Mouse (Mus musculus) MEL (cell line): ENCODE measurements around the gene Scg5. TPM values are rescaled to one million over a fixed set of nuclear protein-coding genes. Genes with fewer than 3 reads are reported as not detected.

Experiments
- DNase-seq: peaks from one replicate; pipeline ENCODE4 v3.0.0; 2011; ENCODE audit warnings: low read depth, low spot score
- H3K27ac ChIP-seq: 2 replicates; pipeline ENCODE4 v1.5.1; 2012; ENCODE audit warnings: low read depth, mild to moderate bottlenecking, control low read depth, low read length, moderate library complexity; ENCODE audit not compliant: control insufficient read depth
- H3K27me3 ChIP-seq, 2 experiments: fragments of 150-350 bp in 1 of 2; sonication (generic) in 1 of 2; 2 replicates each; pipeline ENCODE4 v1.6.1; 2012; ENCODE audit warnings: low read length in 2 of 2, mild to moderate bottlenecking in 2 of 2, improper control_type of control experiment in 1 of 2, moderate library complexity in 1 of 2; ENCODE audit not compliant: insufficient read depth in 2 of 2, control insufficient read depth in 1 of 2
- H3K36me3 ChIP-seq, 2 experiments: 2 replicates each; pipeline ENCODE4 v1.6.1; 2012 to 2014; ENCODE audit warnings: low read length in 2 of 2, improper control_type of control experiment in 1 of 2, inconsistent platforms in 1 of 2, mild to moderate bottlenecking in 1 of 2; ENCODE audit not compliant: insufficient read depth in 2 of 2, control insufficient read depth in 1 of 2
- H3K4me1 ChIP-seq, 2 experiments: fragments of 150-350 bp in 1 of 2; sonication (generic) in 1 of 2; 2 replicates each; pipeline ENCODE4 v1.6.1; 2012; ENCODE audit warnings: low read length in 2 of 2, improper control_type of control experiment in 1 of 2, mild to moderate bottlenecking in 1 of 2; ENCODE audit not compliant: insufficient read depth in 2 of 2, control insufficient read depth in 1 of 2
- H3K4me3 ChIP-seq, 2 experiments: fragments of 150-350 bp in 1 of 2; sonication (generic) in 1 of 2; 2 replicates each; pipeline ENCODE4 v1.5.1; 2012; ENCODE audit warnings: low read depth in 2 of 2, low read length in 2 of 2, mild to moderate bottlenecking in 2 of 2, moderate library complexity in 2 of 2, control low read depth in 1 of 2, improper control_type of control experiment in 1 of 2; ENCODE audit not compliant: control insufficient read depth in 1 of 2, insufficient read depth in 1 of 2
- H3K79me2 ChIP-seq: 2 replicates; pipeline ENCODE4 v1.6.1; 2012; ENCODE audit warnings: mild to moderate bottlenecking, low read length, moderate library complexity; ENCODE audit not compliant: control insufficient read depth, poor library complexity, insufficient read depth
- H3K9ac ChIP-seq: 2 replicates; pipeline ENCODE4 v1.6.1; 2012; ENCODE audit warnings: low read depth, mild to moderate bottlenecking, control low read depth, low read length, moderate library complexity; ENCODE audit not compliant: control insufficient read depth, poor library complexity, severe bottlenecking
- H3K9me3 ChIP-seq: fragments of 150-350 bp; sonication (generic); replicated peaks from 2 replicates; pipeline ENCODE4 v1.6.1; 2012; ENCODE audit warnings: mild to moderate bottlenecking, low read length, improper control_type of control experiment, moderate library complexity; ENCODE audit not compliant: insufficient read depth
- CHD1 ChIP-seq: IDR thresholded peaks from 2 replicates; pipeline ENCODE4 v1.6.1; 2012; ENCODE audit warnings: low read depth, mild to moderate bottlenecking, inconsistent platforms, low read length, improper control_type of control experiment
- CTCF ChIP-seq, 3 experiments: IDR thresholded peaks in 2 of 3; conservative IDR thresholded peaks in 1 of 3; 2 replicates each; pipeline ENCODE4 v1.5.1; 2011 to 2012; ENCODE audit warnings: low read length in 3 of 3, low read depth in 2 of 3, mild to moderate bottlenecking in 2 of 3, improper control_type of control experiment in 1 of 3, inconsistent platforms in 1 of 3, mixed read lengths in 1 of 3, moderate library complexity in 1 of 3; ENCODE audit not compliant: control insufficient read depth in 1 of 3, insufficient read depth in 1 of 3, poor library complexity in 1 of 3, severe bottlenecking in 1 of 3
- EP300 ChIP-seq, 2 experiments: IDR thresholded peaks; 2 replicates each; pipeline ENCODE4 v1.6.1; 2011; ENCODE audit warnings: improper control_type of control experiment in 2 of 2, low read length in 2 of 2, low read depth in 1 of 2, mild to moderate bottlenecking in 1 of 2
- ETS1 ChIP-seq: IDR thresholded peaks from 2 replicates; pipeline ENCODE4 v1.6.1; 2012; ENCODE audit warnings: low read depth, mild to moderate bottlenecking, inconsistent platforms, low read length, improper control_type of control experiment, moderate library complexity
- GATA1 ChIP-seq: IDR thresholded peaks from 2 replicates; pipeline ENCODE4 v1.6.1; 2011; ENCODE audit warnings: low read depth, low read length, improper control_type of control experiment
- MAZ ChIP-seq: IDR thresholded peaks from 2 replicates; pipeline ENCODE4 v1.6.1; 2012; ENCODE audit warnings: low read depth, mild to moderate bottlenecking, inconsistent platforms, low read length, improper control_type of control experiment
- POLR2A ChIP-seq, 2 experiments: IDR thresholded peaks; 2 replicates each; pipeline ENCODE4 v1.6.1; 2011 to 2012; ENCODE audit warnings: low read length in 2 of 2, mild to moderate bottlenecking in 2 of 2, control low read depth in 1 of 2, improper control_type of control experiment in 1 of 2, low read depth in 1 of 2, moderate library complexity in 1 of 2; ENCODE audit not compliant: control insufficient read depth in 1 of 2, insufficient read depth in 1 of 2, poor library complexity in 1 of 2
- POLR2AphosphoS2 ChIP-seq: IDR thresholded peaks from 2 replicates; pipeline ENCODE4 v1.6.1; 2011; ENCODE audit warnings: low read length, improper control_type of control experiment
- POLR2AphosphoS5 ChIP-seq: IDR thresholded peaks from 2 replicates; pipeline ENCODE4 v1.6.1; 2012; ENCODE audit warnings: low read depth, borderline replicate concordance, mild to moderate bottlenecking, inconsistent platforms, low read length, moderate library complexity, mixed read lengths
- RAD21 ChIP-seq: IDR thresholded peaks from 2 replicates; pipeline ENCODE4 v1.6.1; 2011; ENCODE audit warnings: mild to moderate bottlenecking, low read depth, low read length, improper control_type of control experiment
- RCOR1 ChIP-seq: IDR thresholded peaks from 2 replicates; pipeline ENCODE4 v1.6.1; 2012; ENCODE audit warnings: low read depth, mild to moderate bottlenecking, inconsistent platforms, low read length, improper control_type of control experiment
- SMC3 ChIP-seq: IDR thresholded peaks from 2 replicates; pipeline ENCODE4 v1.6.1; 2011; ENCODE audit warnings: low read depth, low read length, improper control_type of control experiment
- TAL1 ChIP-seq: IDR thresholded peaks from 2 replicates; pipeline ENCODE4 v1.6.1; 2012; ENCODE audit warnings: mild to moderate bottlenecking, inconsistent platforms, low read length, moderate library complexity, mixed read lengths
- TBP ChIP-seq: IDR thresholded peaks from 2 replicates; pipeline ENCODE4 v1.8.0; 2011; ENCODE audit warnings: low read depth, low read length, improper control_type of control experiment
- TCF12 ChIP-seq: IDR thresholded peaks from 2 replicates; pipeline ENCODE4 v1.6.1; 2014; ENCODE audit warnings: low read depth, mild to moderate bottlenecking, inconsistent platforms, low read length, improper control_type of control experiment, moderate library complexity
- UBTF ChIP-seq: IDR thresholded peaks from 2 replicates; pipeline ENCODE4 v1.6.1; 2012; ENCODE audit warnings: low read depth, mild to moderate bottlenecking, inconsistent platforms, low read length, improper control_type of control experiment, moderate library complexity, borderline replicate concordance; ENCODE audit not compliant: insufficient read depth
- ZC3H11A ChIP-seq: IDR thresholded peaks from 2 replicates; pipeline ENCODE4 v1.6.1; 2012; ENCODE audit warnings: low read depth, mild to moderate bottlenecking, inconsistent platforms, low read length, improper control_type of control experiment
- polyA plus RNA-seq, 2 experiments: library from polyadenylated mRNA; stranded (reverse) in 1 of 2; unstranded in 1 of 2; fragments of >175 nt in 1 of 2; fragments of >200 nt in 1 of 2; gene quantifications; 2 replicates each; pipeline versions ENCODE4 v1.2.1 to v1.2.4; 2012; ENCODE audit warnings: low replicate concordance in 2 of 2, low read depth in 1 of 2; ENCODE audit not compliant: insufficient read length in 2 of 2, insufficient read depth in 1 of 2, missing spikeins in 1 of 2
- total RNA-seq: library from RNA; depleted of rRNA; stranded (reverse); fragments of 300-350 nt; gene quantifications from 2 replicates; pipeline ENCODE4 v1.2.3, GENCODE M21; 2012

Scg5 gene
- total and polyA plus RNA-seq, 3 experiments, result 0.17 to 0.31 TPM; not detected in 1

DNA sequence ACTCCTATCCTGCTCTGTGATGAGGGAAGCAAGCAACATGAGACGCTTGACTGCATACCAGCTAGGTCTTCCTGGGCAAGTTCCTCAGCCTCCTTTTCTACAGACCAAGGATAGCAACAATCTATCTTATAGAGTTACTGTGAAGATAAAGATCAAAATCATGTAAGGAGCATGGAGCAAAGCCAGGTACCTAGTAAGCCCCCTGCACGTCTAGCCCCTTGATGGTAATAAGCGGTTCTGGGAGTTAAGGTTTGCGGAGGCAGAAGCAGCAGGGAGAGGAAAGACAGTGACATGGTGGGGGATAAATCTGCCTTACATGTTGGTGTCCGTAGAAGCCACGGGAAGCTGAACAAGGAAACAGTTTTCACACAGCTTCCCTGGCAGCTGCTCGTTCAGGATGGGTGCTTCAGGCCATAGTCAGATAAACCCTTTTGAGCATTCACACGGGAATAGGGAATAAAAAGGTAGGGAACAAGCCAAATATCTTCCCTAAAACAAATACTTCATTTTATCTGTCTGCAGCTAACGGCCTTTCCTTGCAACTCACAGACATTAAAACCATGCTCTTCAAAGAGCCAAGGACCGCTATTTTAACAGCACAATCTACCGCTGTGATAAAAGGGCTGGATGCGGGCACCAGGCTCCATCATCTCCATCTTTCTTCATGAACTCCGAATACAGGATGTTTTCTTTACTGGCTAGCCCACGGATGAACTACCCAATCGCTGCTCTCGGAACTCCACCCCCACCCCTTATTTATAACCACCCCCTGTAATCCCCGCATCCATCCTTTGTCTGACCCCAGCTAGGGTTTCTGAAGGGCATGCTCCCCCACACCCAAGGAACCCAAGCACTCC lies 607 bp downstream of the Scg5 start:
- no peak for DNase-seq
- peaks cover 0 to 6% of the 10 kb centered on the region in 2 experiments; a peak in 3 of 4 replicates for H3K4me1 ChIP-seq
- no peaks in the 10 kb centered on the region for H3K79me2 ChIP-seq
- H3K9ac ChIP-seq, result no peak overlapping the region
- no peak overlapping the region for H3K27ac ChIP-seq
- H3K4me3 ChIP-seq, result no peak overlapping the region
- H3K9me3 ChIP-seq, result no peaks in the 10 kb centered on the region
- no peaks in the 10 kb centered on the region for H3K27me3 ChIP-seq
- TF ChIP-seq POLR2AphosphoS2 (0 out of 2 replicates have a peak, but pooled peaks have one; percentile 17), UBTF (no peak)
- peaks cover 2 to 3% of the 10 kb centered on the region in 2 experiments; a peak in 2 of 4 replicates for H3K36me3 ChIP-seq

GRCm38 (mm10) chr2:113823909-113824308 lies 5.0 kb downstream of the Scg5 start:
- no peaks in the 10 kb centered on the region for H3K9me3 ChIP-seq
- H3K27me3 ChIP-seq, result no peaks in the 10 kb centered on the region
- H3K36me3 ChIP-seq, result peaks cover 0 to 3% of the 10 kb centered on the region in 2 experiments; a peak in 1 of 4 replicates
- peaks cover 0 to 6% of the 10 kb centered on the region in 2 experiments; a peak in 3 of 4 replicates for H3K4me1 ChIP-seq
- TF ChIP-seq RAD21 (peak; percentile 64), ZC3H11A (peak; percentile 21; the same call in 1 of the 2 replicates), RCOR1 (no peak), SMC3 (peak; percentile 64), CTCF (IDR thresholded peaks at IDR 0.05 in 2 of 3, conservative IDR thresholded peaks at IDR 0.05 in 1 of 3; ENCODE audit: control insufficient read depth in 1 of 3, insufficient read depth in 1 of 3, low read depth in 2 of 3, low read length in 3 of 3, poor library complexity in 1 of 3, severe bottlenecking in 1 of 3) (peak; percentile 65 to 77 (median 74))
- no peaks in the 10 kb centered on the region for H3K79me2 ChIP-seq
- H3K27ac ChIP-seq, result no peak overlapping the region
- H3K9ac ChIP-seq, result no peak overlapping the region
- H3K4me3 ChIP-seq, result no peak overlapping the region
- DNase-seq, result peak; percentile 67

GRCm38 (mm10) chr2:113822367-113822766 lies 6.6 kb downstream of the Scg5 start:
- H3K27me3 ChIP-seq, result no peaks in the 10 kb centered on the region
- H3K79me2 ChIP-seq, result no peaks in the 10 kb centered on the region
- no peak overlapping the region for H3K9ac ChIP-seq
- no peaks in the 10 kb centered on the region for H3K9me3 ChIP-seq
- H3K36me3 ChIP-seq, result peaks cover 0 to 3% of the 10 kb centered on the region in 2 experiments; a peak in 1 of 4 replicates
- H3K27ac ChIP-seq, result no peak overlapping the region
- H3K4me3 ChIP-seq, result no peak overlapping the region
- DNase-seq, result no peak
- H3K4me1 ChIP-seq, result peaks cover 0 to 6% of the 10 kb centered on the region in 2 experiments; a peak in 3 of 4 replicates
- TF ChIP-seq POLR2AphosphoS5 (no peak), TAL1 (no peak), MAZ (no peak), EP300 (IDR thresholded peaks at IDR 0.05; ENCODE audit: low read depth in 1 of 2, low read length in 2 of 2) (no peak), POLR2A (IDR thresholded peaks at IDR 0.05; ENCODE audit: control insufficient read depth in 1 of 2, insufficient read depth in 1 of 2, low read depth in 1 of 2, low read length in 2 of 2, poor library complexity in 1 of 2) (no peak), GATA1 (no peak), TBP (no peak), ETS1 (no peak), CHD1 (no peak), TCF12 (no peak)
